Mouse (Mus musculus) MEL (cell line): ENCODE data around the gene Atp6v1e2.

Experiments used
- BHLHE40 ChIP-seq: IDR thresholded peaks from 2 replicates; pipeline ENCODE4 v1.6.1; 2012; ENCODE audit warnings: low read depth, mild to moderate bottlenecking, inconsistent platforms, low read length, improper control_type of control experiment, borderline replicate concordance
- CHD1 ChIP-seq: IDR thresholded peaks from 2 replicates; pipeline ENCODE4 v1.6.1; 2012; ENCODE audit warnings: low read depth, mild to moderate bottlenecking, inconsistent platforms, low read length, improper control_type of control experiment
- CTCF ChIP-seq, 3 experiments: IDR thresholded peaks in 2 of 3; conservative IDR thresholded peaks in 1 of 3; 2 replicates each; pipeline ENCODE4 v1.5.1; 2011 to 2012; ENCODE audit warnings: low read length in 3 of 3, low read depth in 2 of 3, mild to moderate bottlenecking in 2 of 3, improper control_type of control experiment in 1 of 3, inconsistent platforms in 1 of 3, mixed read lengths in 1 of 3, moderate library complexity in 1 of 3; ENCODE audit not compliant: control insufficient read depth in 1 of 3, insufficient read depth in 1 of 3, poor library complexity in 1 of 3, severe bottlenecking in 1 of 3
- E2F4 ChIP-seq: IDR thresholded peaks from 2 replicates; pipeline ENCODE4 v1.6.1; 2011; ENCODE audit warnings: low read depth, low read length, improper control_type of control experiment, borderline replicate concordance
- EP300 ChIP-seq, 2 experiments: IDR thresholded peaks; 2 replicates each; pipeline ENCODE4 v1.6.1; 2011; ENCODE audit warnings: improper control_type of control experiment in 2 of 2, low read length in 2 of 2, low read depth in 1 of 2, mild to moderate bottlenecking in 1 of 2
- MXI1 ChIP-seq: IDR thresholded peaks from 2 replicates; pipeline ENCODE4 v1.6.1; 2011; ENCODE audit warnings: mild to moderate bottlenecking, low read depth, low read length, improper control_type of control experiment
- POLR2A ChIP-seq, 2 experiments: IDR thresholded peaks; 2 replicates each; pipeline ENCODE4 v1.6.1; 2011 to 2012; ENCODE audit warnings: low read length in 2 of 2, mild to moderate bottlenecking in 2 of 2, control low read depth in 1 of 2, improper control_type of control experiment in 1 of 2, low read depth in 1 of 2, moderate library complexity in 1 of 2; ENCODE audit not compliant: control insufficient read depth in 1 of 2, insufficient read depth in 1 of 2, poor library complexity in 1 of 2
- ZKSCAN1 ChIP-seq: IDR thresholded peaks from 2 replicates; pipeline ENCODE4 v1.6.1; 2012; ENCODE audit warnings: low read depth, mild to moderate bottlenecking, inconsistent platforms, low read length, improper control_type of control experiment, moderate library complexity

DNA sequence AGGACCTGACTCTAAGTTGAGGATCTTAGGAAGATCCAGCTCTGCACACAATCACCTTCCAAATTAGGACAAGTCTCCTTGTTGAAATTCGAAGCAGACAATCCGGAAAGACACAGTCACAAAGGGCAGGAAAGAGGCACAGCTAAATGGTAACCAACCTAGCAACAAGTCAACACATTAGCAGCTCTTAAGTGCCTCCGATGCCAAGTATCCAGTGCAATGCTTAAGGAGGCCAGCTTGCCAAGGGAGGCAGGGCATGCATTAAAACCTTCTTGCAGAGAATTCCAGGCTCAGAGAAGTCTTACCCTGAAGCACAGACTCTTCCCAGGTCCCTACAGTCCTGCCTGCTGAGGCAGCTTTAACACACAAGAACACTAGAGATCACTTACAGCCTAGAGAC is 23.0 kb downstream of the Atp6v1e2 start:
- TF ChIP-seq POLR2A (IDR thresholded peaks at IDR 0.05; ENCODE audit: control insufficient read depth in 1 of 2, insufficient read depth in 1 of 2, low read depth in 1 of 2, low read length in 2 of 2, poor library complexity in 1 of 2) (no peak), BHLHE40 (no peak), CTCF (IDR thresholded peaks at IDR 0.05 in 2 of 3, conservative IDR thresholded peaks at IDR 0.05 in 1 of 3; ENCODE audit: control insufficient read depth in 1 of 3, insufficient read depth in 1 of 3, low read depth in 2 of 3, low read length in 3 of 3, poor library complexity in 1 of 3, severe bottlenecking in 1 of 3) (no peak), E2F4 (no peak), EP300 (IDR thresholded peaks at IDR 0.05; ENCODE audit: low read depth in 1 of 2, low read length in 2 of 2) (no peak), ZKSCAN1 (no peak), MXI1 (no peak), CHD1 (no peak)
